Mouse (Mus musculus): ENCODE measurements around the gene Dnaja1. TPM values are rescaled to one million over a fixed set of nuclear protein-coding genes. Genes with fewer than 3 reads are reported as not detected.

Dnaja1 gene
- 180 and 183 TPM in 2 replicates for polyA plus RNA-seq (2015; fragmentation: Nextera tagmentation; extraction: Ambion mirVana)

DNA sequence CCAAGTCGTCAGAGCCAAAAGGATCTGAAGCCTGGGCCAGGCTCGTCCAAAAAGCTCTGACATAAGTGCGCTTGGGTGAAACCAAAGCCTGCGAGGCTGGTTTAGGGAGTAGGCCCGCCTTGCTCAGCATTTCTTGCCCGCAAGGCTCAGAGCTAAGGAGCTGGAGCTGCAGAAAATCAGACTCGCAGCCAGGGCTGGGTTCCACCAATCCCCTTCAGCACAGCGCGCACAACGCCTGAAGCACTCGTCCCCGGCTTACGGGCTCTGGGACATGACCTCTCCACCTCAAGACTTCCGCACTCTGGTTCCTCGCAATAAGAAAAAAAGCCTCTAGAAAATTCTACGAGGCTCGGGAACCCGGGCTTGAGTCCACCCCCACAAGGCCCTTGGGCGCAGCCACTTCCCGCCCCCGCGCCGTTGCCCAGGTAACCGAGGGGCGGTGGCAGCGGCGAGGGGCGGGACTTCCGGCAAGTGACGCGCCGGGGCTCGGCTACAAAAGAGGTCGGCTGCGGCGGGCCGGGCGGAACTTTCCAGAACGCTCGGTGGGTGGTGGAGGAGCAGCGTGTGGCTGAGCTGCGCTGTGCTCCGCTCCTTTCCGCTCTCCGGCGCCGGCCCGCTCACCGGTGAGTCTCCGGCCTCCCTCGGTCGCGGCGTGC lies at the start of gene Dnaja1:
TSS of gene Dnaja1 (plus strand) at position 140 of the 656 bp plus-strand sequence.
- Histone ChIP-seq H3K4me1 (ENCODE audit: insufficient read depth) (peaks cover 24% of the 10 kb centered on the region), H3K9me3 (ENCODE audit: low read length) (no peaks in the 10 kb centered on the region), H3K4me2 (ENCODE audit: low read depth, low read length) (peak within 1 kb of the TSS; percentile 72), H3K9ac (replicated peaks) (peak within 1 kb of the TSS; percentile 97), H3K27me3 (ENCODE audit: insufficient read depth, low read length) (no peaks in the 10 kb centered on the region), H3K4me3 (ENCODE audit: low read depth, low read length) (peak within 1 kb of the TSS; percentile 81), H3K36me3 (replicated peaks; ENCODE audit: insufficient read depth, low read length) (peaks cover 7% of the 10 kb centered on the region), H3K27ac (ENCODE audit: low read depth) (peak within 1 kb of the TSS; percentile 97)
- peak; percentile 89 for ATAC-seq
- WGBS (ENCODE audit: insufficient replicate concordance), result under 1% methylated on average over 52 of the region's 54 CpGs
- TF ChIP-seq EP300 (IDR thresholded peaks at IDR 0.05; ENCODE audit: low read depth) (no peak), CTCF (IDR thresholded peaks at IDR 0.05; ENCODE audit: low read depth) (no peak)
- DNase-seq, result peak; percentile 98

DNA sequence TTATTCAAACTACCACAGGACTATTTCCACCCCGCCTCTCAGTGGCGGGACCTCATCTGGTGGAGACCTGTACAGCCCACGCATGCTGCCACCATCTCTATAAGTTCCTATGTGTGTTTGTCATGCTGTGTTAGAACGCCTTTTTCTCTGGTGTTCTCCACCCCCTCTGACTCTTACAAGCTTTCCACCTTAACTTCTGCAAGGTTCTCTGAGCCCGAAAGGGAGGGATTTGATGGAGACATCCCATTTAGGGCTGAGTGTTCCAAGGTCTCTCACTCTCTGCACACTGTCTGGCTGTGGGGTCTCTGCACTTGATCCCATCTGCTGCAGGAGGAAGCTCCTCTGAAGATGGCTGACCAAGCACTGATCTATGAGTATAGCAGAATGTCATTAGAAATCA lies 48.4 kb upstream of the Dnaja1 start:
- no peak for DNase-seq
- H3K9ac ChIP-seq (replicated peaks), result no peak overlapping the region
- no peaks in the 10 kb centered on the region for H3K27me3 ChIP-seq (ENCODE audit: insufficient read depth, low read length)
- ATAC-seq, result no peak
- H3K36me3 ChIP-seq (replicated peaks; ENCODE audit: insufficient read depth, low read length), result no peaks in the 10 kb centered on the region
- WGBS (ENCODE audit: insufficient replicate concordance), result 81% methylated on average over 5 of the region's 5 CpGs
- H3K4me2 ChIP-seq (ENCODE audit: low read depth, low read length), result no peak overlapping the region
- no peak for TF ChIP-seq CTCF (IDR thresholded peaks at IDR 0.05; ENCODE audit: low read depth)
- TF ChIP-seq EP300 (IDR thresholded peaks at IDR 0.05; ENCODE audit: low read depth), result no peak
- H3K4me1 ChIP-seq (ENCODE audit: insufficient read depth), result no peaks in the 10 kb centered on the region
- H3K9me3 ChIP-seq (ENCODE audit: low read length), result no peaks in the 10 kb centered on the region
- no peak overlapping the region for H3K4me3 ChIP-seq (ENCODE audit: low read depth, low read length)
- no peak overlapping the region for H3K27ac ChIP-seq (ENCODE audit: low read depth)

DNA sequence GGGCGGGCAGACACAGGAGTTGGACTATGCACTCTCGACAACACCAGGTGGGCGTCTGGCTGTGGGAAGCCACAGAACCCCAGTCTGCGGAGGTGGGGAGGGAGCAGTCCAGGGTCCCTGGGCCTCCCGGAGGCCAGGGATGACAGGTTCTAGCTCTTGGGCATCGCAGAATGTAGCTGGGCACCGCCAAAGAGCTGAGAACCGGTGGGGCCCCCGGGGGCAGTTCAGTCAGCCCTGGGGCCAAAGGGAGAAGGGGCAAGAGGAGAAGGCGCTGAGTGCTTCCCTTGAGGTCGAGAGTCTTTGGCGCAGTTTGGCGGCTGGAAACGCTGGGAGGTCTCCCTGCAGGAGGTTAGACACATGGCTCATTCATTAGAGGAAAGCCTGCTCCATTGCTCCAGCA lies 45.6 kb upstream of the Dnaja1 start:
- Histone ChIP-seq H3K4me3 (ENCODE audit: low read depth, low read length) (no peak overlapping the region), H3K4me2 (ENCODE audit: low read depth, low read length) (no peak overlapping the region), H3K9me3 (ENCODE audit: low read length) (no peaks in the 10 kb centered on the region), H3K27me3 (ENCODE audit: insufficient read depth, low read length) (no peaks in the 10 kb centered on the region), H3K4me1 (ENCODE audit: insufficient read depth) (no peaks in the 10 kb centered on the region), H3K27ac (ENCODE audit: low read depth) (no peak overlapping the region), H3K9ac (replicated peaks) (no peak overlapping the region), H3K36me3 (replicated peaks; ENCODE audit: insufficient read depth, low read length) (no peaks in the 10 kb centered on the region)
- TF ChIP-seq CTCF (IDR thresholded peaks at IDR 0.05; ENCODE audit: low read depth) (no peak), EP300 (IDR thresholded peaks at IDR 0.05; ENCODE audit: low read depth) (no peak)
- ATAC-seq (no peak), DNase-seq (no peak)
- 28% methylated on average over 14 of the region's 14 CpGs for WGBS (ENCODE audit: insufficient replicate concordance)

DNA sequence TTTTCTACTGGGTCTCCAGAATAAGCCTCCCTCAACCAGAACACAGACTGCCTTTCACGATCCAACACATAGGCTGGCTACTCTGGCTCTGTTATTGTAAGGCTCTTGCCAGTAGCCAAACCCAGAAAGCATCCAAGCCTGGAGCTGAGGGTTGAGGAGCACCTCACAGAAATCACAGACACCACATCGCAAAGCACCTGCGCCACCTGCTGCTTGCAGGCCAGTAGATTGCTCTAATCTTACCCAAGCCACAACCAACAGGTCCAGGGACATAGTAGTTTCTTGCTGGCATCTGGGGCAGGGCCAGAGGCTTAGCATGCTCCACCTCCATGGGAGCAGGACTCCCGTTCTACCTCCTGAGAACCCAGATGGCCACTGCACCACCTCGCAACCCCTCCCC lies 44.8 kb upstream of the Dnaja1 start:
- Histone ChIP-seq H3K36me3 (replicated peaks; ENCODE audit: insufficient read depth, low read length) (no peaks in the 10 kb centered on the region), H3K4me3 (ENCODE audit: low read depth, low read length) (no peak overlapping the region), H3K4me1 (ENCODE audit: insufficient read depth) (no peaks in the 10 kb centered on the region), H3K4me2 (ENCODE audit: low read depth, low read length) (no peak overlapping the region), H3K9me3 (ENCODE audit: low read length) (no peaks in the 10 kb centered on the region), H3K27ac (ENCODE audit: low read depth) (no peak overlapping the region), H3K9ac (replicated peaks) (no peak overlapping the region), H3K27me3 (ENCODE audit: insufficient read depth, low read length) (no peaks in the 10 kb centered on the region)
- ATAC-seq (no peak), DNase-seq (peak; percentile 40)
- 42% methylated on average over 5 of the region's 5 CpGs for WGBS (ENCODE audit: insufficient replicate concordance)
- peak; percentile 55 for TF ChIP-seq CTCF (IDR thresholded peaks at IDR 0.05; ENCODE audit: low read depth)
- TF ChIP-seq EP300 (IDR thresholded peaks at IDR 0.05; ENCODE audit: low read depth), result no peak

DNA sequence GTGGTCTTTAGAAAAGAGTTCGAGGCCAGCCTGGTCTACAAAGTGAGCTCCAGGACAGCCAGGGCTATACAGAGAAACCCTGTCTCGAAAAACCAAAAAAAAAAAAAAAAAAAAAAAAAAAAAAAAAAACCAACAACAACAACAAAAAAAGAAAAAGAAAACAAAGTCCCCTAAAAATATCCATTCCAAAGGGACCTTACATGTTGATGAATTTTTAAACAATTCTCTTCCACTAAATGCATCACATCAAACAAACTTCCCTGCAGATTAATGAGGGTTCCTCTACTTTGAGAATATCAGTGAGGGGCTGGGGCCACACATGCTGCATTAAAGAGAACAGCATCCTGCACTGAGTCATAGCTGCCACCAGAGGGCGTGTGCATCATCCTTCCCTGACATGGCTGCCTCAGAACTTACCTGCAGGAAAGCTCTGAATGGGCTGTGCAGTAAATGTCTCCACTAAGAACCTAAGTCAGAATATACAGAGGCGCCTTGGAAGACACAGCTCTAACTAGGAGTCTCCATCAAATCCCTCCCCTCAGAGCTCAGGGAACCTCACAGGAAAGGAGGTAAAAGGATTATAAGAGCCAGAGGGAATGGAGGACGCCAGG lies 41.6 kb upstream of the Dnaja1 start:
- H3K4me1 ChIP-seq (ENCODE audit: insufficient read depth), result no peaks in the 10 kb centered on the region
- H3K9me3 ChIP-seq (ENCODE audit: low read length), result no peaks in the 10 kb centered on the region
- H3K27me3 ChIP-seq (ENCODE audit: insufficient read depth, low read length), result no peaks in the 10 kb centered on the region
- H3K9ac ChIP-seq (replicated peaks), result no peak overlapping the region
- H3K36me3 ChIP-seq (replicated peaks; ENCODE audit: insufficient read depth, low read length), result no peaks in the 10 kb centered on the region
- ATAC-seq (peak; percentile 47; the same call in 1 of the 2 replicates), DNase-seq (peak; percentile 40)
- TF ChIP-seq CTCF (IDR thresholded peaks at IDR 0.05; ENCODE audit: low read depth) (peak; percentile 92), EP300 (IDR thresholded peaks at IDR 0.05; ENCODE audit: low read depth) (no peak)
- no peak overlapping the region for H3K27ac ChIP-seq (ENCODE audit: low read depth)
- 57% methylated on average over 5 of the region's 5 CpGs for WGBS (ENCODE audit: insufficient replicate concordance)
- H3K4me2 ChIP-seq (ENCODE audit: low read depth, low read length), result no peak overlapping the region
- no peak overlapping the region for H3K4me3 ChIP-seq (ENCODE audit: low read depth, low read length)

DNA sequence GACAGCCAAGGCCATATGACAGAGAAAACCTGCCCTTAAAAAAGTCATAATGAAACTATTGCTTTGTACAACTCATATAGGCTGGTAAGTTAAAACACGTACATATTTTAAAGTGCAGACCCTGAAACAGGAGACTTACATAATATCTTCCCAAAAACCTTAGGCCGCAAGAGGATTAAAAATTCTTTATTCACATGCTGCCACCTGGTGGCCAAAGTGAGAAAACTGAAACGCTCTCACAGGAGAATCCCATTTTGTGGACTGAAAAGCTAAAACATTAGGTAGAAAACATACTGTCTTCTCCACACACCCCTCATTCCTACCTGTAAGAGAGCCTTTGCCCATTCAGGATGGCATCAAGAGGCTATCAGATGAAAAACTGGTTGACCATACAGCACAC lies 40.0 kb upstream of the Dnaja1 start:
- TF ChIP-seq CTCF (IDR thresholded peaks at IDR 0.05; ENCODE audit: low read depth), result peak; percentile 71
- TF ChIP-seq EP300 (IDR thresholded peaks at IDR 0.05; ENCODE audit: low read depth), result no peak
- DNase-seq (peak; percentile 44), ATAC-seq (no peak)
- Histone ChIP-seq H3K4me1 (ENCODE audit: insufficient read depth) (no peaks in the 10 kb centered on the region), H3K4me2 (ENCODE audit: low read depth, low read length) (no peak overlapping the region), H3K4me3 (ENCODE audit: low read depth, low read length) (no peak overlapping the region), H3K9ac (replicated peaks) (no peak overlapping the region), H3K27me3 (ENCODE audit: insufficient read depth, low read length) (no peaks in the 10 kb centered on the region), H3K36me3 (replicated peaks; ENCODE audit: insufficient read depth, low read length) (0 out of 2 replicates have a peak, but pooled peaks cover 3% of the 10 kb centered on the region), H3K9me3 (ENCODE audit: low read length) (no peaks in the 10 kb centered on the region), H3K27ac (ENCODE audit: low read depth) (no peak overlapping the region)
- WGBS (ENCODE audit: insufficient replicate concordance), result 18% methylated on average over 3 of the region's 3 CpGs
